Mouse (Mus musculus) lung, embryonic 16.5 days (tissue): ENCODE measurements around the gene Rpl31. TPM values are rescaled to one million over a fixed set of nuclear protein-coding genes. Genes with fewer than 3 reads are reported as not detected.

Experiments used
- ATAC-seq: fragments of 200-750 bp; cut with Nextera tagmentation; 2 replicates; pipeline ENCODE4 v1.8.0; 2017; ENCODE audit warnings: low read depth, mild to moderate bottlenecking, moderate library complexity
- H3K27ac ChIP-seq: fragments of 300-500 bp; sonication (generic); 2 replicates; pipeline ENCODE4 v1.5.1; 2014; ENCODE audit warnings: mild to moderate bottlenecking, control low read depth, low read length
- H3K27me3 ChIP-seq: fragments of 300-500 bp; sonication (generic); 2 replicates; pipeline ENCODE4 v1.6.1; 2014; ENCODE audit warnings: low read depth, low read length, mixed read lengths; ENCODE audit not compliant: control insufficient read depth, insufficient read depth
- H3K36me3 ChIP-seq: fragments of 300-500 bp; sonication (generic); 2 replicates; pipeline ENCODE4 v1.6.1; 2014; ENCODE audit warnings: low read length; ENCODE audit not compliant: control insufficient read depth, insufficient read depth
- H3K4me1 ChIP-seq: fragments of 300-500 bp; sonication (generic); replicated peaks from 2 replicates; pipeline ENCODE4 v1.6.1; 2014; ENCODE audit warnings: low read length, mixed read lengths; ENCODE audit not compliant: control insufficient read depth, insufficient read depth
- H3K4me2 ChIP-seq: fragments of 300-500 bp; sonication (generic); 2 replicates; pipeline ENCODE4 v1.6.1; 2014; ENCODE audit warnings: low read depth, low read length, control low read depth
- H3K4me3 ChIP-seq: fragments of 300-500 bp; sonication (generic); 2 replicates; pipeline ENCODE4 v1.5.1; 2014; ENCODE audit warnings: mild to moderate bottlenecking, low read length, control low read depth
- H3K9ac ChIP-seq: fragments of 300-500 bp; sonication (generic); 2 replicates; pipeline ENCODE4 v1.6.1; 2014; ENCODE audit warnings: low read length, control low read depth
- H3K9me3 ChIP-seq: fragments of 300-500 bp; sonication (generic); 2 replicates; pipeline ENCODE4 v1.6.1; 2016; ENCODE audit warnings: low read length; ENCODE audit not compliant: control insufficient read depth
- WGBS: fragments of 180-500 bp; shearing (Covaris S2); extraction: QIAGEN DNeasy Blood & Tissue Kit; methylation state at CpG from one replicate; pipeline ENCODE4 v1.1.7; 2014; 5-methylcytosine and 5-hydroxymethylcytosine counted together
- polyA plus RNA-seq: library from polyadenylated mRNA; unstranded; fragments of >200 nt; fragmentation: Nextera tagmentation; extraction: Ambion mirVana; gene quantifications from 2 replicates; pipeline ENCODE4 v1.2.1, GENCODE M21; 2015

Rpl31 gene
- polyA plus RNA-seq, 1 experiment from 2014 or later, result 553 TPM

- WGBS, result 61% methylated on average over 2 of the region's 2 CpGs
- no peaks in the 10 kb centered on the region; the same call in 1 of the 2 replicates for H3K36me3 ChIP-seq
- H3K4me1 ChIP-seq, result peaks cover 5% of the 10 kb centered on the region; the same call in 1 of the 2 replicates
- H3K4me2 ChIP-seq, result no peak overlapping the region
- no peak overlapping the region for H3K9ac ChIP-seq
- no peaks in the 10 kb centered on the region for H3K27me3 ChIP-seq
- H3K9me3 ChIP-seq, result no peaks in the 10 kb centered on the region
- no peak overlapping the region for H3K27ac ChIP-seq
- H3K4me3 ChIP-seq, result no peak overlapping the region
- ATAC-seq, result no peak
These were observed 20.5 kb downstream of the Rpl31 start for GRCm38 (mm10) chr1:39388163-39388562.

GRCm38 (mm10) chr1:39389338-39389737 lies 21.7 kb downstream of the Rpl31 start:
- no peak for ATAC-seq
- WGBS, result 79% methylated on average over 11 of the region's 11 CpGs
- Histone ChIP-seq H3K9ac (no peak overlapping the region), H3K27ac (no peak overlapping the region), H3K9me3 (no peaks in the 10 kb centered on the region), H3K4me2 (no peak overlapping the region), H3K4me1 (peaks cover 13% of the 10 kb centered on the region), H3K36me3 (no peaks in the 10 kb centered on the region; the same call in 1 of the 2 replicates), H3K4me3 (no peak overlapping the region), H3K27me3 (no peaks in the 10 kb centered on the region)

- Histone ChIP-seq H3K9ac (no peak overlapping the region), H3K4me3 (no peak overlapping the region), H3K9me3 (no peaks in the 10 kb centered on the region), H3K4me2 (no peak overlapping the region), H3K27ac (no peak overlapping the region), H3K27me3 (no peaks in the 10 kb centered on the region), H3K4me1 (peaks cover 21% of the 10 kb centered on the region), H3K36me3 (no peaks in the 10 kb centered on the region)
- WGBS, result 79% methylated on average over 6 of the region's 6 CpGs
- no peak for ATAC-seq
These were observed 24.0 kb downstream of the Rpl31 start for GRCm38 (mm10) chr1:39391652-39392051.

GRCm38 (mm10) chr1:39392189-39392588 lies 24.5 kb downstream of the Rpl31 start:
- H3K4me2 ChIP-seq, result no peak overlapping the region
- H3K9ac ChIP-seq, result no peak overlapping the region
- H3K4me1 ChIP-seq, result peaks cover 21% of the 10 kb centered on the region
- H3K27me3 ChIP-seq, result no peaks in the 10 kb centered on the region
- H3K36me3 ChIP-seq, result no peaks in the 10 kb centered on the region
- ATAC-seq, result 0 out of 2 replicates have a peak, but pooled peaks have one; percentile 23
- no peaks in the 10 kb centered on the region for H3K9me3 ChIP-seq
- peak overlapping the region; percentile 86 for H3K27ac ChIP-seq
- no peak overlapping the region for H3K4me3 ChIP-seq
- 55% methylated on average over 3 of the region's 3 CpGs for WGBS

- H3K36me3 ChIP-seq, result no peaks in the 10 kb centered on the region
- H3K27ac ChIP-seq, result peak overlapping the region; percentile 86
- no peak overlapping the region for H3K9ac ChIP-seq
- peaks cover 21% of the 10 kb centered on the region for H3K4me1 ChIP-seq
- H3K4me3 ChIP-seq, result no peak overlapping the region
- WGBS, result 56% methylated on average over 8 of the region's 8 CpGs
- H3K4me2 ChIP-seq, result no peak overlapping the region
- H3K9me3 ChIP-seq, result no peaks in the 10 kb centered on the region
- ATAC-seq, result peak; percentile 81
- H3K27me3 ChIP-seq, result no peaks in the 10 kb centered on the region
These were observed 25.7 kb downstream of the Rpl31 start for GRCm38 (mm10) chr1:39393217-39393867.

GRCm38 (mm10) chr1:39394096-39394495 lies 26.5 kb downstream of the Rpl31 start:
- Histone ChIP-seq H3K4me1 (peaks cover 23% of the 10 kb centered on the region), H3K36me3 (no peaks in the 10 kb centered on the region), H3K27ac (peak overlapping the region; percentile 86), H3K9ac (peak overlapping the region; percentile 39; the same call in 1 of the 2 replicates), H3K27me3 (no peaks in the 10 kb centered on the region), H3K4me3 (no peak overlapping the region), H3K4me2 (no peak overlapping the region), H3K9me3 (no peaks in the 10 kb centered on the region)
- ATAC-seq, result no peak
- 49% methylated on average over 10 of the region's 10 CpGs for WGBS

- WGBS, result 64% methylated on average over 3 of the region's 3 CpGs
- H3K9ac ChIP-seq, result no peak overlapping the region
- peaks cover 23% of the 10 kb centered on the region for H3K4me1 ChIP-seq
- H3K4me3 ChIP-seq, result no peak overlapping the region
- H3K36me3 ChIP-seq, result no peaks in the 10 kb centered on the region
- peak; percentile 64 for ATAC-seq
- H3K9me3 ChIP-seq, result no peaks in the 10 kb centered on the region
- H3K27ac ChIP-seq, result peak overlapping the region; percentile 86
- no peaks in the 10 kb centered on the region for H3K27me3 ChIP-seq
- no peak overlapping the region for H3K4me2 ChIP-seq
These were observed 27.0 kb downstream of the Rpl31 start for GRCm38 (mm10) chr1:39394650-39395049.

- Histone ChIP-seq H3K27me3 (no peaks in the 10 kb centered on the region), H3K9me3 (no peaks in the 10 kb centered on the region), H3K36me3 (no peaks in the 10 kb centered on the region), H3K4me1 (peaks cover 23% of the 10 kb centered on the region), H3K4me2 (no peak overlapping the region), H3K4me3 (no peak overlapping the region), H3K27ac (no peak overlapping the region), H3K9ac (no peak overlapping the region)
- no peak for ATAC-seq
- 45% methylated on average over 4 of the region's 4 CpGs for WGBS
These were observed 28.7 kb downstream of the Rpl31 start for GRCm38 (mm10) chr1:39396347-39396746.

GRCm38 (mm10) chr1:39398284-39398683 lies 30.6 kb downstream of the Rpl31 start:
- Histone ChIP-seq H3K27me3 (no peaks in the 10 kb centered on the region), H3K9me3 (no peaks in the 10 kb centered on the region), H3K4me2 (no peak overlapping the region), H3K4me3 (no peak overlapping the region), H3K9ac (no peak overlapping the region), H3K27ac (peak overlapping the region; percentile 64), H3K4me1 (peaks cover 18% of the 10 kb centered on the region), H3K36me3 (no peaks in the 10 kb centered on the region)
- 56% methylated on average over 6 of the region's 6 CpGs for WGBS
- ATAC-seq, result peak; percentile 31; the same call in 1 of the 2 replicates
